Mouse (Mus musculus) limb, embryonic 13.5 days (tissue): ENCODE results near the gene Eml2. TPM values are rescaled to one million over a fixed set of nuclear protein-coding genes. Genes with fewer than 3 reads are reported as not detected.
"Not testable (repeated sequence)": the region's sequence is repeated elsewhere in the genome, so short reads cannot be mapped to it uniquely, and the experiment has no call there.

Experiments
- ATAC-seq: fragments of 200-750 bp; cut with Nextera tagmentation; 2 replicates; pipeline ENCODE4 v1.8.0; 2017; ENCODE audit warnings: low read depth, moderate number of reproducible peaks, moderate TSS enrichment; ENCODE audit not compliant: low FRiP score
- H3K27ac ChIP-seq: fragments of 300-500 bp; sonication (generic); 2 replicates; pipeline ENCODE4 v1.5.1; 2015; ENCODE audit warnings: inconsistent platforms, mild to moderate bottlenecking, moderate library complexity
- H3K27me3 ChIP-seq: fragments of 300-500 bp; sonication (generic); 2 replicates; pipeline ENCODE4 v1.6.1; 2015; ENCODE audit warnings: mild to moderate bottlenecking, inconsistent platforms
- H3K36me3 ChIP-seq: fragments of 300-500 bp; sonication (generic); 2 replicates; pipeline ENCODE4 v1.6.1; 2015; ENCODE audit warnings: inconsistent platforms, mild to moderate bottlenecking, moderate library complexity
- H3K4me1 ChIP-seq: fragments of 300-500 bp; sonication (generic); 2 replicates; pipeline ENCODE4 v1.6.1; 2015; ENCODE audit warnings: inconsistent platforms
- H3K4me2 ChIP-seq: fragments of 300-500 bp; sonication (generic); replicated peaks from 2 replicates; pipeline ENCODE4 v1.6.1; 2015; ENCODE audit warnings: inconsistent platforms, mild to moderate bottlenecking, moderate library complexity
- H3K4me3 ChIP-seq: fragments of 300-500 bp; sonication (generic); 2 replicates; pipeline ENCODE4 v1.5.1; 2015; ENCODE audit warnings: moderate library complexity, mild to moderate bottlenecking, inconsistent platforms
- H3K9ac ChIP-seq: fragments of 300-500 bp; sonication (generic); 2 replicates; pipeline ENCODE4 v1.6.1; 2015; ENCODE audit warnings: mild to moderate bottlenecking, inconsistent platforms
- H3K9me3 ChIP-seq: fragments of 300-500 bp; sonication (generic); 2 replicates; pipeline ENCODE4 v1.6.1; 2016; ENCODE audit warnings: inconsistent platforms
- WGBS: fragments of 180-500 bp; shearing (Covaris S2); methylation state at CpG from one replicate; pipeline ENCODE4 v1.1.7; 2015; 5-methylcytosine and 5-hydroxymethylcytosine counted together
- polyA plus RNA-seq: library from polyadenylated mRNA; unstranded; fragments of >200 nt; fragmentation: Nextera tagmentation; extraction: Ambion mirVana; gene quantifications from 2 replicates; pipeline ENCODE4 v1.2.1, GENCODE M21; 2015

Eml2 gene
- polyA plus RNA-seq, 1 experiment from 2014 or later: 5.5 TPM

GRCm38 (mm10) chr7:19148875-19149541, 27.2 kb upstream of the Eml2 start, which contains the start of gene Qpctl:
Gene Qpctl, minus strand, starts transcription at chr7:19149291.
- Histone ChIP-seq H3K36me3 (peaks cover 38% of the 10 kb centered on the region), H3K4me2 (peak within 1 kb of the TSS; percentile 83), H3K4me3 (peak within 1 kb of the TSS; percentile 81), H3K9me3 (no peaks in the 10 kb centered on the region), H3K9ac (peak within 1 kb of the TSS; percentile 86), H3K4me1 (peaks cover 29% of the 10 kb centered on the region), H3K27ac (peak within 1 kb of the TSS; percentile 67; the same call in 1 of the 2 replicates), H3K27me3 (no peaks in the 10 kb centered on the region)
- WGBS: under 1% methylated on average over 43 of the region's 43 CpGs
- ATAC-seq: peak; percentile 96

GRCm38 (mm10) chr7:19149626-19150025, 26.6 kb upstream of the Eml2 start, which contains the start of gene Snrpd2:
Gene Snrpd2, plus strand, starts transcription at chr7:19149722.
- 0% methylated on average over 24 of the region's 24 CpGs for WGBS

GRCm38 (mm10) chr7:19151121-19151520, 25.1 kb upstream of the Eml2 start:
- peaks cover 55% of the 10 kb centered on the region for H3K36me3 ChIP-seq
- peak overlapping the region; percentile 81; the same call in 1 of the 2 replicates for H3K4me3 ChIP-seq
- not testable (repeated sequence) for H3K27me3 ChIP-seq, ATAC-seq, H3K27ac ChIP-seq, H3K9ac ChIP-seq, H3K9me3 ChIP-seq
- 90% methylated on average over 10 of the region's 10 CpGs for WGBS
- peaks cover 29% of the 10 kb centered on the region for H3K4me1 ChIP-seq
- H3K4me2 ChIP-seq: peak overlapping the region; percentile 83; the same call in 1 of the 2 replicates

More at GRCm38 (mm10) chr7:19149626-19150025, 26.6 kb upstream of the Eml2 start, which contains the start of gene Snrpd2:
- Histone ChIP-seq H3K4me3 (peak within 1 kb of the TSS; percentile 81), H3K9me3 (no peaks in the 10 kb centered on the region), H3K27ac (peak within 1 kb of the TSS; percentile 67; the same call in 1 of the 2 replicates), H3K9ac (peak within 1 kb of the TSS; percentile 86), H3K36me3 (peaks cover 44% of the 10 kb centered on the region), H3K27me3 (no peaks in the 10 kb centered on the region), H3K4me1 (peaks cover 29% of the 10 kb centered on the region), H3K4me2 (peak within 1 kb of the TSS; percentile 83)
- peak; percentile 93 for ATAC-seq

GRCm38 (mm10) chr7:19154796-19155195, 21.4 kb upstream of the Eml2 start:
- Histone ChIP-seq H3K9ac (no peak overlapping the region), H3K9me3 (no peaks in the 10 kb centered on the region)

GRCm38 (mm10) chr7:19155825-19156475, 20.3 kb upstream of the Eml2 start:
- Histone ChIP-seq H3K4me3 (no peak overlapping the region), H3K9me3 (no peaks in the 10 kb centered on the region), H3K4me1 (peaks cover 25% of the 10 kb centered on the region), H3K27ac (no peak overlapping the region), H3K4me2 (no peak overlapping the region), H3K36me3 (peaks cover 47% of the 10 kb centered on the region), H3K9ac (no peak overlapping the region), H3K27me3 (peaks cover 27% of the 10 kb centered on the region)
- 34% methylated on average over 13 of the region's 13 CpGs for WGBS
- ATAC-seq: no peak

More at GRCm38 (mm10) chr7:19154796-19155195, 21.4 kb upstream of the Eml2 start:
- 85% methylated on average over 8 of the region's 8 CpGs for WGBS
- Histone ChIP-seq H3K27me3 (peaks cover 15% of the 10 kb centered on the region), H3K4me2 (no peak overlapping the region), H3K27ac (no peak overlapping the region), H3K36me3 (peaks cover 48% of the 10 kb centered on the region), H3K4me3 (no peak overlapping the region), H3K4me1 (peaks cover 26% of the 10 kb centered on the region)
- no peak for ATAC-seq

GRCm38 (mm10) chr7:19157160-19157800, 18.9 kb upstream of the Eml2 start:
- peaks cover 34% of the 10 kb centered on the region for H3K27me3 ChIP-seq
- peak overlapping the region; percentile 20; the same call in 1 of the 2 replicates for H3K4me3 ChIP-seq
- no peak overlapping the region for H3K27ac ChIP-seq
- H3K9ac ChIP-seq: peak overlapping the region; percentile 43; the same call in 1 of the 2 replicates
- ATAC-seq: peak; percentile 62
- 5% methylated on average over 30 of the region's 30 CpGs for WGBS
- peaks cover 22% of the 10 kb centered on the region for H3K4me1 ChIP-seq
- H3K9me3 ChIP-seq: no peaks in the 10 kb centered on the region
- peaks cover 34% of the 10 kb centered on the region for H3K36me3 ChIP-seq
- H3K4me2 ChIP-seq: peak overlapping the region; percentile 48

GRCm38 (mm10) chr7:19158601-19159000, 17.6 kb upstream of the Eml2 start:
- no peak for ATAC-seq
- 47% methylated on average over 11 of the region's 11 CpGs for WGBS
- peaks cover 43% of the 10 kb centered on the region for H3K27me3 ChIP-seq
- H3K36me3 ChIP-seq: peaks cover 20% of the 10 kb centered on the region
- H3K4me3 ChIP-seq: no peak overlapping the region
- no peak overlapping the region for H3K9ac ChIP-seq
- H3K9me3 ChIP-seq: no peaks in the 10 kb centered on the region
- no peak overlapping the region for H3K4me2 ChIP-seq
- H3K27ac ChIP-seq: no peak overlapping the region
- peaks cover 24% of the 10 kb centered on the region for H3K4me1 ChIP-seq

GRCm38 (mm10) chr7:19159411-19159810, 16.8 kb upstream of the Eml2 start:
- ATAC-seq: no peak
- Histone ChIP-seq H3K9me3 (no peaks in the 10 kb centered on the region), H3K4me1 (peaks cover 32% of the 10 kb centered on the region), H3K4me3 (peak overlapping the region; percentile 41; the same call in 1 of the 2 replicates), H3K36me3 (peaks cover 13% of the 10 kb centered on the region), H3K27me3 (peaks cover 50% of the 10 kb centered on the region), H3K9ac (peak overlapping the region; percentile 43; the same call in 1 of the 2 replicates), H3K27ac (no peak overlapping the region), H3K4me2 (peak overlapping the region; percentile 66)
- WGBS: 11% methylated on average over 18 of the region's 18 CpGs

- ATAC-seq: peak; percentile 4; the same call in 1 of the 2 replicates
- H3K4me1 ChIP-seq: peaks cover 39% of the 10 kb centered on the region
- H3K27me3 ChIP-seq: peaks cover 58% of the 10 kb centered on the region
- H3K27ac ChIP-seq: no peak overlapping the region
- H3K9me3 ChIP-seq: no peaks in the 10 kb centered on the region
- peaks cover 6% of the 10 kb centered on the region for H3K36me3 ChIP-seq
- no peak overlapping the region for H3K9ac ChIP-seq
- WGBS: 2% methylated on average over 20 of the region's 20 CpGs
- H3K4me3 ChIP-seq: peak overlapping the region; percentile 41
- H3K4me2 ChIP-seq: peak overlapping the region; percentile 66
These were observed 16.1 kb upstream of the Eml2 start for GRCm38 (mm10) chr7:19160115-19160514.

GRCm38 (mm10) chr7:19162928-19163327, 13.3 kb upstream of the Eml2 start:
- peaks cover 38% of the 10 kb centered on the region for H3K4me1 ChIP-seq
- no peak overlapping the region for H3K4me2 ChIP-seq
- no peak overlapping the region for H3K27ac ChIP-seq
- H3K36me3 ChIP-seq: no peaks in the 10 kb centered on the region
- H3K27me3 ChIP-seq: peaks cover 73% of the 10 kb centered on the region
- H3K9ac ChIP-seq: no peak overlapping the region
- H3K4me3 ChIP-seq: no peak overlapping the region
- 83% methylated on average over 7 of the region's 7 CpGs for WGBS
- 0 out of 2 replicates have a peak, but pooled peaks cover 5% of the 10 kb centered on the region for H3K9me3 ChIP-seq
- no peak for ATAC-seq

GRCm38 (mm10) chr7:19163752-19164151, 12.5 kb upstream of the Eml2 start:
- Histone ChIP-seq H3K4me1 (peaks cover 38% of the 10 kb centered on the region), H3K27me3 (peaks cover 73% of the 10 kb centered on the region), H3K9ac (no peak overlapping the region), H3K27ac (no peak overlapping the region), H3K36me3 (no peaks in the 10 kb centered on the region), H3K4me3 (0 out of 2 replicates have a peak overlapping the region, but pooled peaks have one; percentile 5), H3K9me3 (0 out of 2 replicates have a peak, but pooled peaks cover 5% of the 10 kb centered on the region), H3K4me2 (peak overlapping the region; percentile 52)
- 22% methylated on average over 12 of the region's 12 CpGs for WGBS
- no peak; the same call in 1 of the 2 replicates for ATAC-seq
